Mouse (Mus musculus): ENCODE data around the gene Epop.

The Epop gene

DNA sequence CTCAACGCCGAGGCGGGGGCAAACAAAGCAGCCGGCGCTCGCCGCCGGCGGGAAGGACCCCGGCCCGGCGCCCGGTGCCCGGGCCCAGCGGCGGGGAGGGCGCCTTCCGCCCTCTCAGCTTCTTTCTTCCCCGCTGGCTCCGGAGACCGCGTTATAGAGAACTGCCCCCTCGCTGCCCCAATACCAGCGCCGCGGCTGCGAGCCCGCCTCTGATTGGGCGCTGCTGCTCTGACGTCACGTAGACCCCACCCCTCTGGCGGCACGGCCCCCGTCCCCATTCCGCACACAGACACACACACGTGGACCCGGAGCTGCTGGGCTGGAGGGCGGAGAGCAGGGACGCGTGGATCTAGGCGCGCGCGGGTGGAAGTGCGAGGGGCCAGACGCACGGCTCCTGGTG is at the start of gene Epop:
Epop (minus strand) TSS at position 127 of the 400 bp plus-strand sequence.
- DNase-seq = peak; percentile 89

DNA sequence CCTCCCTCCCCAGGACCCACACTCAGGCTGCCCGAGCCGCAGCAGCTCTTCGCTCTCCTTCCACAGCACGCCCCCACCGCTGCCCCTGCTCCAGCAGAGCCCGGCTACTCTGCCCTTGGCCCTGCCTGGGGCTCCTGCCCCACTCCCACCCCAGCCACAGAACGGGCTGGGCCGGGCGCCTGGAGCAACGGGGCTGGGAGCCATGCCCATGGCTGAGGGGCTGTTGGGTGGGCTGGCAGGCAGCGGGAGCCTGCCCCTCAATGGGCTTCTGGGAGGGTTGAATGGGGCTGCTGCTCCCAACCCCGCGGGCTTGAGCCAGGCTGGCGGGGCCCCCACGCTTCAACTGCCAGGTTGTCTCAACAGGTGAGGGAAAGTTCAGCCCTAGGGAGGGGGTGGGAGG is 48.8 kb upstream of the Epop start:
- no peak for DNase-seq

DNA sequence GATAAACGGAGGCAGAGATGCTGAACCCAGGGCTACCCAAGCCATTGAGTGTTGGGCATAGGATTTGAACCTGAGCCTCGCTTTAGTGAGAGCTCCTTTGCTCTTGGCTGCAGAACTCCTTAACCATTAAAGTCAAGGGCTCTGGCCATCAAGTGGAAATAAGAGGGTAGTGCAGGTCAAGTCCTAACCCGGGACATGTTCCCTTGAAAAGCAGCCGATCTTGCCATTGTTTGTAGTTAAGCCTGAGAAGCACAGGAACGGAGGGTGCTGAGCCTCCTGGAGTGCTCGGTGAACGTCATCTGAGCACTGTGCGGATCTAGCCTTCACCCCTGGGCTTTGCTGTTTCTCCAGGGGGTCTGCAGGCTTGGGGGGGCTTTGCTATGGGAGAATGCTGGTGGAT is 48.3 kb upstream of the Epop start:
- DNase-seq = no peak

DNA sequence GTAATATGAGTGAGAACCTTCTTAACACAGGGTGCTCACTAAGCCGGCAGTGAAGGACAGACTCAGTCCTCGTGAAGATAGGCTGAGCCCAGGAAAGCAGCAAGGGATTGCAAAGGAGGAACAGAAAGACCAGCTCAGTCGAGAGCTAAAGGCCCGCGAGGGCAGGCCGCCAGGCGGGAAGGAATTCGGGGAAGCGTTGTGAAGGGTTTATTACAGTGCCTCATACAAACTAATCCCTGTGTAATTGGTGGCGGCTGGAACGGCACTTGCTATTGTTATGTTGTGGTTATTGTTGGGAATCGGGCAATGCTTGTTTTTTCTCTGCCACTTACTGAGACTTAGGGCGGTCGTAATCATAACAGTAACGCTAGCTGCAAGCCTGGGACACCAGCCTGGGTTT is 47.9 kb upstream of the Epop start:
- no peak for DNase-seq

- DNase-seq = no peak
Measured at GRCm38 (mm10) chr11:97676050-97676754, 46.7 kb upstream of the Epop start.

GRCm38 (mm10) chr11:97673148-97673547 is 43.6 kb upstream of the Epop start:
- DNase-seq = no peak

- no peak for DNase-seq
Measured at GRCm38 (mm10) chr11:97671177-97671527, 41.6 kb upstream of the Epop start.

GRCm38 (mm10) chr11:97670234-97671176 is 41.0 kb upstream of the Epop start:
- DNase-seq = no peak

DNA sequence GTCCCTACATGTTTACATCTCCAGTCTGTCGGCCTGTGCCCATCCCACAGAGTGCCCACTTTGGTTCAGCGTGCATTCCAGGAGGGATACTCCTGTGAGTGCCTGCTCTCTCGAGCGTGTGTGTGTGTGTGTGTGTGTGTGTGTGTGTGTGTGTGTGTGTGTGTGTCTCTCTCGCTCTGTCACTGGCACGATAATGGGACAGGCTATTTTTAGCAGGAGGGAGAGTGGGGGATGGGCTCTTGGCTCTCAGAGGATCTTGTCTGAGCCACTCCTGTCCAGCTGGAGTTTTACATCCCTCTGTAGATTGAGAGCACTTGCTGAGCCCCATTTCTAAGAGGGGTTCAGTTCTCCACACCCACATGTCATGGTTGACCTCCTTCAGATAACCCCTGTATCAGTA is 40.3 kb upstream of the Epop start:
- no peak for DNase-seq

DNA sequence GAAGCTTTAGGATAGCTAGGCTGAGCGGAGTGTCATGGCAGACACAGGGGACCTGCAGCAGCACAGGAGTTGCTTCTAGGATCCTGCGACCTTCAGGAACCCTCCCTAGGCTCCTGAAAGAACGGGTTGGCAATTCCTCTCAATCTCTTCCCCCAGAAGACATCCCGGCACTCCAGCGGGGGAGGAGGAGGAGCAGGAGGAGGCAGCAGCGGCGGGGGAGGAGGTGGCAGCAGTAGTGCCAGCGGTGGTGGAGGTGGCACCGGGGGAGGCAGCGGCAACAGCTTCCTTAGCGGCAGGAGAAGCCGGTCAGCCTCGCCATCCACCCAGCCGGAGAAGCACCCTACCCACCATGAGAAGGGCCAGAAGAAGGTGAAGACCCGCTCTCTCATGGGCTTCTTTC is 39.8 kb upstream of the Epop start:
- no peak for DNase-seq

GRCm38 (mm10) chr11:97668160-97668559 is 38.7 kb upstream of the Epop start:
- no peak for DNase-seq

GRCm38 (mm10) chr11:97666794-97667193 is 37.3 kb upstream of the Epop start:
- no peak for DNase-seq

- no peak for DNase-seq
Measured at GRCm38 (mm10) chr11:97666221-97666620, 36.7 kb upstream of the Epop start.

- DNase-seq = no peak
Measured at GRCm38 (mm10) chr11:97665431-97665830, 35.9 kb upstream of the Epop start.

- DNase-seq = peak; percentile 55
Measured at GRCm38 (mm10) chr11:97664771-97665240, 35.3 kb upstream of the Epop start.

DNA sequence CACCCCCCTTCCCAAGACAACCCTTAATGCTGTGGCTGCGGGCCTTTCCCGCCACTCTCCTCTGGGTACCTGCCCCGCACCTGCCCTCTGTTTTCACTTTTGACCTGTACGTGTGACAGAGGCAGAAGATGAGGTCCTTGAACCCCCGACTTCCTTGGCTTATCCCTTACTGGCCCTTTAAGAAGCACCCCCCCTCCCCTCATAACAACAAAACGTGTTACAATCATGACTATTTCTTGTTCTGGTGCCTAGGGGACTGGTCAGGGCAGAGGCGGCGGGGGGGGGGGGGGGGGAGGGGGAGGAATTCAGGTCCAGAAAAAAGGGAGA is 34.8 kb upstream of the Epop start:
- DNase-seq = no peak

GRCm38 (mm10) chr11:97663528-97664338 is 34.2 kb upstream of the Epop start:
- peak; percentile 74 for DNase-seq

DNA sequence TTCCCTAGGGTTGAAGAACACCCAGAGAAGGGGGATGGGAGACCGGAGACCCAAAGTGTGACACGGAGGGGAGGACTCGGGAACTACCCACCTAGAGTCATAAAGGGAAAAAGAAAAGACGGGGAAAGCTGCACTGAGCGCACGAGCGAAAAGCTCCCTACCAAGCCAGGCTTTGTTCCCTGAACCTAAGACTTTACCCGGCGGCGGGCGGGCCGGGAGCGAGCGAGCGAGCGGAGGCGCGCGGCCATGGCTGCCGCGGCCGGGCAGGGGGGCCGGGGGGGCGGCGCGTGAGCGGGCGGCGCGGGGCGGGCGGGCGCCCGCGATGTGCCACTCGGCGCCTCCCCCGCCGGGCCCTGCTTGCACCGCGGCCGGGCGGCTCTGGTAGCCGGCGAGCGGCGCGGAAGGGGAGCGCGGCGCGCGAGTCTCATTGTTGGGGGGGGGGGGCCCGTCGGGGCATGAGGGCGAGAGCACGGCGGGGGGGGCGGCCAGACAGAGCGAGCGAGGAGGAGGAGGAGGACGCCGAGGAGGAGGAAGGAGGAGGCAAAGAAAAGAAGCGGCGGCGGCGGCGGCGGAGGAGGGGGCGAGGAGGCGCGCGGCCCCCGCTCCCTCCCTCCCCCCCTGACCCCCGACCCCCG is 33.5 kb upstream of the Epop start, which contains the start of gene Mllt6:
Mllt6 (plus strand) TSS at position 522 of the 635 bp plus-strand sequence.
- peak; percentile 83 for DNase-seq

DNA sequence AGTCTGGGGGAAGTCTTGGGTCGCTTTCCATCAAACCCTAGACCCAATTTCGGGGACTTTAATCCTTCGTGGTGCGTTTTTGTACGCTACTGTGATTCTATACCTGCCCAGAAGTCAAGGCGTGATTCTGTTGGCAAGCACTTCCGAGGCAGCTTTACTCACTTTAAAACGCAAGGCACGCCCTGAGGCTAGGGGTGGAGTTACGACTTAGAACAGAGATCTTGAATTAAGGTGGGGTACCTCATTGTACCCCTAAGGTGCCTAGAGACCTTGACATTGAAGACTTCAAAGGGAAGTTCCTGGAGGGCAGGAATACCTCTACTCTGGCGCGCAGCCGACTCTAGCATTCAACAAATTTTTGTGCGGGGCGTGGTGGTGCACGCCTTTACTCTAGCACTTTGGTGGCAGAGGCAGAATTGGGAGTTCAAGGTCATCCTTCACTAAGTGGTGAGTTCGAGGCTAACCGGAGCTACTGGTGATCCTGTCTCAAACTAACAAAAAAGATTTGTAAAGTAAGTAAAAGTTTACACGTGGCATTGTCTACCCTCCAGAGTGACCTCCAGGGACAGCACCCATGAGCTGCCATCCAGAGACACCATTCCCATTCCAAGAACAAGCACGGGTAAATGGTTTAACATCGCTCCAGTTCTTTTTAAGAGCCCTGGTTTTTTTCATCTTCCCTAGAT is 32.8 kb upstream of the Epop start:
- DNase-seq = peak; percentile 57

DNA sequence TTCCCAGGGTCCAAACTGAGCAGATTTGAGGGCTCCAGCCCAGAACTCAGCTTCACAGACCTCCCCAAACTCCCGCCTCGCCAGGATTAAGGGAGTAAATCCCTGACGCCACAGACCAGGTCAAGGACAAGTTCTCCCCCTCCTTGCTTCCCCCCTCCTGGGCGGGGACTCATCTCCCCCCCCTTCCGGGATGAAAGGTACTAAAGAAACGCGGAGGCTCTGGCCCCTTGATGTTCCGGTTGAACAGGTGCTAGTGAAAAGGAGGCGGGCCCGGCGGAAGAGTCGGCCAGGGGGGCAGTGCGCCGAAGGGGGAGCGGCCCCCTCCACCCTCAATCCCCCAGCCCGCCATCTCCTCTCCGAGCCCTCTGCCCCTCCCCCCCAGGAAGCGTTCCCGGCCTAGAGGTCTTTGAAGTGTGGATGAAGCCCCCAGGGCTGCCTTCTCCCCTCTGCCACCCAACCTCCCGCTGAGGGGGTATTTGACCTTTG is 32.2 kb upstream of the Epop start:
- peak; percentile 77 for DNase-seq

GRCm38 (mm10) chr11:97660734-97661647 is 31.5 kb upstream of the Epop start:
- DNase-seq = no peak

Data from thymus, postnatal 4 days (tissue).